Mouse (Mus musculus) E14TG2a.4 (cell line): ENCODE data around the gene Abhd2.

Experiments used
- CTCF ChIP-seq: conservative IDR thresholded peaks from 2 replicates; pipeline ENCODE4 v1.5.1; 2014; ENCODE audit warnings: low read length
- POU5F1 ChIP-seq: IDR thresholded peaks from 2 replicates; pipeline ENCODE4 v1.6.1; 2014; ENCODE audit warnings: low read length, borderline replicate concordance

DNA sequence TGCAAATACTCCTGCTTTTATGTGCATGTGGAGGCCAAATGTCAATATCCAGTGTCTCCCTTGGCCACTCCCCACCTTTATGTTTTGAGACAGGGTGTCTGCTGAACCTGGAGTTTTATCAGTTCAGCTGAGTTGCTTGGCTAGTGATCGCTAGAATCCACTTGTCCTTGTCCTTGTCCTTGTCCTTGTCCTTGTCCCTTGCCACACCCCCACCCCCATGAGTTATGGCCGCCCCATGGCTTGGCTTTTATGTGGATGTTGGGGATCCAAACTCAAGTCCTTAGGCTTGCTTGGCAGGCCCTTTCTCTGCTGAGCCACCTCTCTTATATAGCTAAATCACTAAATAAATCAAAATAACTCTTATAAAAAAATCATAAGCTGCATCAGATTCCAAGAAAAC lies 29.6 kb downstream of the Abhd2 start:
- TF ChIP-seq CTCF = no peak
- TF ChIP-seq POU5F1 = no peak
